ENCODE assay signal across 15 mouse cellular contexts in genomic region chr15:48925940-48926339, GRCm38 (mm10).
DNase-seq lines count a peak whose midpoint lies in the region; ATAC-seq and TF ChIP-seq lines count a peak whose summit lies in the region.
"Had no signal": no experiment of that assay in that cellular context is flagged by ENCODE, and none has a peak within 500 bp of the region (broad histone marks: within the 10 kb centered on the region; RNA-seq: fewer than 3 reads in every experiment).

No protein-coding gene starts in this region.

- H3K79me2 ChIP-seq in MEL (ENCODE audit: control insufficient read depth, insufficient read depth, low read length, poor library complexity): no peaks in the 10 kb centered on the region

- H3K4me1 ChIP-seq in forebrain, embryonic 14.5 days (ENCODE audit: control insufficient read depth, insufficient read depth, low read length): no peaks in the 10 kb centered on the region
- no peaks in the 10 kb centered on the region for H3K4me1 ChIP-seq in forebrain, embryonic 15.5 days
- no peaks in the 10 kb centered on the region for H3K4me1 ChIP-seq in liver, postnatal 0 days (ENCODE audit: insufficient read depth)
- no peaks in the 10 kb centered on the region for H3K4me1 ChIP-seq in MEL (ENCODE audit: control insufficient read depth in 1 of 2, insufficient read depth in 2 of 2, low read length in 2 of 2)

- TF ChIP-seq RAD21 in MEL (IDR thresholded peaks at IDR 0.05; ENCODE audit: low read depth, low read length): peak; percentile 65

- no peaks in the 10 kb centered on the region for H3K9me3 ChIP-seq in forebrain, embryonic 14.5 days (replicated peaks; ENCODE audit: control insufficient read depth, low read length)
- H3K9me3 ChIP-seq in forebrain, embryonic 15.5 days: no peaks in the 10 kb centered on the region
- no peaks in the 10 kb centered on the region for H3K9me3 ChIP-seq in liver, postnatal 0 days (ENCODE audit: low read length)
- no peaks in the 10 kb centered on the region for H3K9me3 ChIP-seq in MEL (replicated peaks; ENCODE audit: insufficient read depth, low read length)

- no peak overlapping the region for H3K9ac ChIP-seq in forebrain, embryonic 14.5 days (ENCODE audit: low read length)
- H3K9ac ChIP-seq in forebrain, embryonic 15.5 days (replicated peaks): no peak overlapping the region
- H3K9ac ChIP-seq in liver, postnatal 0 days (replicated peaks): no peak overlapping the region
- no peak overlapping the region for H3K9ac ChIP-seq in MEL (ENCODE audit: control insufficient read depth, low read depth, low read length, poor library complexity, severe bottlenecking)
- H3K9ac ChIP-seq: hindbrain, embryonic 14.5 days had no signal

- H3K4me2 ChIP-seq in forebrain, embryonic 14.5 days (ENCODE audit: low read length): no peak overlapping the region
- no peak overlapping the region for H3K4me2 ChIP-seq in forebrain, embryonic 15.5 days (replicated peaks)
- no peak overlapping the region for H3K4me2 ChIP-seq in liver, postnatal 0 days (ENCODE audit: low read depth, low read length)
- H3K4me2 ChIP-seq: hindbrain, embryonic 14.5 days had no signal

- TF ChIP-seq EP300 in liver, postnatal 0 days (IDR thresholded peaks at IDR 0.05; ENCODE audit: low read depth): no peak
- no peak for TF ChIP-seq EP300 in MEL (IDR thresholded peaks at IDR 0.05; ENCODE audit: low read depth in 1 of 2, low read length in 2 of 2)

- WGBS in forebrain, embryonic 14.5 days: 32% methylated on average over 3 of the region's 3 CpGs
- WGBS in forebrain, embryonic 15.5 days: 32% methylated on average over 3 of the region's 3 CpGs
- 30% methylated on average over 3 of the region's 3 CpGs for WGBS in liver, postnatal 0 days (ENCODE audit: insufficient replicate concordance)

- H3K4me3 ChIP-seq in forebrain, embryonic 14.5 days (ENCODE audit: low read depth, low read length): no peak overlapping the region
- H3K4me3 ChIP-seq in forebrain, embryonic 15.5 days: no peak overlapping the region
- H3K4me3 ChIP-seq in liver, postnatal 0 days (ENCODE audit: low read depth, low read length): no peak overlapping the region
- no peak overlapping the region for H3K4me3 ChIP-seq in MEL (ENCODE audit: control insufficient read depth in 1 of 2, insufficient read depth in 1 of 2, low read depth in 2 of 2, low read length in 2 of 2)
- H3K4me3 ChIP-seq: myocyte had no signal

- no peaks in the 10 kb centered on the region for H3K27me3 ChIP-seq in forebrain, embryonic 14.5 days (replicated peaks; ENCODE audit: control insufficient read depth, insufficient read depth, low read length)
- H3K27me3 ChIP-seq in forebrain, embryonic 15.5 days: no peaks in the 10 kb centered on the region
- H3K27me3 ChIP-seq in liver, postnatal 0 days (ENCODE audit: insufficient read depth, low read length): no peaks in the 10 kb centered on the region
- no peaks in the 10 kb centered on the region for H3K27me3 ChIP-seq in MEL (ENCODE audit: control insufficient read depth in 1 of 2, insufficient read depth in 2 of 2, low read length in 2 of 2)
- H3K27me3 ChIP-seq: CH12.LX had no signal

- 0 out of 2 replicates have a peak, but pooled peaks have one; percentile 29 for ATAC-seq in forebrain, embryonic 14.5 days
- ATAC-seq in forebrain, embryonic 15.5 days (replicated peaks): no peak
- ATAC-seq in liver, postnatal 0 days: no peak

- no peaks in the 10 kb centered on the region for H3K36me3 ChIP-seq in forebrain, embryonic 14.5 days (ENCODE audit: control insufficient read depth, insufficient read depth, low read length)
- no peaks in the 10 kb centered on the region for H3K36me3 ChIP-seq in forebrain, embryonic 15.5 days
- no peaks in the 10 kb centered on the region for H3K36me3 ChIP-seq in liver, postnatal 0 days (replicated peaks; ENCODE audit: insufficient read depth, low read length)
- no peaks in the 10 kb centered on the region for H3K36me3 ChIP-seq in MEL (ENCODE audit: control insufficient read depth in 1 of 2, insufficient read depth in 2 of 2, low read length in 2 of 2)

- no peak for DNase-seq in forebrain, embryonic 14.5 days (ENCODE audit: low spot score)
- no peak for DNase-seq in liver, postnatal 0 days
- no peak for DNase-seq in liver
- DNase-seq in MEL (ENCODE audit: low read depth, low spot score): peak; percentile 42
- peak; percentile 31 for DNase-seq in embryo, embryonic 11 days
- no peak for DNase-seq in spleen, adult 18-20 months
- DNase-seq in layer of hippocampus, adult 18-20 months (ENCODE audit: low spot score in 2 of 2): no peak
- DNase-seq: cerebellum, adult 9-11 months; kidney, adult 8-10 months; layer of hippocampus, adult 9-11 months; lung, postnatal 10 days had no signal

- TF ChIP-seq POLR2A in MEL (IDR thresholded peaks at IDR 0.05; ENCODE audit: control insufficient read depth in 1 of 2, insufficient read depth in 1 of 2, low read depth in 1 of 2, low read length in 2 of 2, poor library complexity in 1 of 2): no peak

- TF ChIP-seq CTCF in liver, postnatal 0 days (IDR thresholded peaks at IDR 0.05; ENCODE audit: low read depth): peak; percentile 23; the same call in 1 of the 2 replicates
- TF ChIP-seq CTCF in MEL (IDR thresholded peaks at IDR 0.05 in 2 of 3, conservative IDR thresholded peaks at IDR 0.05 in 1 of 3; ENCODE audit: control insufficient read depth in 1 of 3, insufficient read depth in 1 of 3, low read depth in 2 of 3, low read length in 3 of 3, poor library complexity in 1 of 3, severe bottlenecking in 1 of 3): peak in 2 of 3 experiments; percentile 16 to 62; a peak in 3 of 6 replicates

- no peak overlapping the region for H3K27ac ChIP-seq in forebrain, embryonic 14.5 days (ENCODE audit: low read depth, low read length)
- H3K27ac ChIP-seq in forebrain, embryonic 15.5 days (replicated peaks): no peak overlapping the region
- H3K27ac ChIP-seq in liver, postnatal 0 days (ENCODE audit: low read depth): no peak overlapping the region
- H3K27ac ChIP-seq in MEL (ENCODE audit: control insufficient read depth, low read depth, low read length): no peak overlapping the region
- H3K27ac ChIP-seq: hindbrain, embryonic 14.5 days had no signal

TF ChIP-seq in MEL, 35 proteins besides CTCF, POLR2A, EP300 and RAD21:
- TF ChIP-seq MAX (IDR thresholded peaks at IDR 0.05; ENCODE audit: low read length): no peak
- no peak for TF ChIP-seq TBP (IDR thresholded peaks at IDR 0.05; ENCODE audit: low read depth, low read length)
- TF ChIP-seq TCF12 (IDR thresholded peaks at IDR 0.05; ENCODE audit: low read depth, low read length): no peak
- peak; percentile 73 for TF ChIP-seq ZC3H11A (IDR thresholded peaks at IDR 0.05; ENCODE audit: low read depth, low read length)
- TF ChIP-seq GATA1 (IDR thresholded peaks at IDR 0.05; ENCODE audit: low read depth, low read length): no peak
- TF ChIP-seq CHD2 (IDR thresholded peaks at IDR 0.05; ENCODE audit: low read length): no peak
- TF ChIP-seq SMC3 (IDR thresholded peaks at IDR 0.05; ENCODE audit: low read depth, low read length): peak; percentile 81

Comparison
In these comparisons a context has a peak if more than half of its experiments do, and no peak if none do; other contexts are left out.
1. DNase-seq: peak in MEL (single experiment) and embryo, embryonic 11 days (single experiment); none in forebrain, embryonic 14.5 days (single experiment), liver, postnatal 0 days (single experiment), liver (single experiment), spleen, adult 18-20 months (0 of 2) and layer of hippocampus, adult 18-20 months (0 of 2).